Mouse (Mus musculus): ENCODE measurements around the gene Ccdc9. TPM values are rescaled to one million over a fixed set of nuclear protein-coding genes. Genes with fewer than 3 reads are reported as not detected.
"Not testable (repeated sequence)": the region's sequence is repeated elsewhere in the genome, so short reads cannot be mapped to it uniquely, and the experiment has no call there.

Gene Ccdc9
- polyA plus RNA-seq, 1 experiment from 2014 or later = 15.2 TPM

DNA sequence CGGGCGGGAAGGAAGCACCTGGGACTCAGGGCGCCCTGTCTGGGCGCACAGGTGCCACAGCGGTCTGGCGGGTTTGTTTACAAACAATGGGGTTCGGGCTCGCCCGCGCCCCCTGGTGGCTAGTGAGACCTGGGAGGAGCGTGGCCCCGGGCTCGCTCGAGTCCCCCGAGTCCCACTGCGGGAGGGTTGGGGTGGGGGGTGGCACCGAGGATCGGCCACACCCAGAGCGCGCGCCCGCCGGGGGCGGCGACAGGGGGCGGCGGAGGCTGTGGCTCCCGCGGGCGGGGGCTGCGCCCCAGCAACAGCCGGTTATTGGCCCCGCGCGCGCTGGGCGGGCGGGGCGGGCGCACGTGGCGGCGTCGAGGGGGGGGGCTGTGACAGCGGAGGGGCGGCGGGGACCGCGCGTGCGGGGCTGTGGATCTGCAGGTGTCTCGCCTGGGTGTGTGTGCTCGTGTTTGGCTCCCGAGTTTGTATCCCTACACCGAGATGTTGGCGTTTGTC lies 23.5 kb upstream of the Ccdc9 start:
- Histone ChIP-seq H3K9me3 (replicated peaks; ENCODE audit: control insufficient read depth, low read length) (no peaks in the 10 kb centered on the region), H3K27me3 (ENCODE audit: control insufficient read depth, insufficient read depth, low read length) (no peaks in the 10 kb centered on the region), H3K27ac (ENCODE audit: low read length) (peak overlapping the region; percentile 70), H3K4me1 (ENCODE audit: control insufficient read depth, insufficient read depth, low read length) (peaks cover 40% of the 10 kb centered on the region), H3K9ac (ENCODE audit: low read length) (peak overlapping the region; percentile 76), H3K36me3 (ENCODE audit: control insufficient read depth, insufficient read depth) (no peaks in the 10 kb centered on the region), H3K4me3 (ENCODE audit: low read length) (peak overlapping the region; percentile 85), H3K4me2 (ENCODE audit: low read depth, low read length) (peak overlapping the region; percentile 100)
- WGBS = 1% methylated on average over 30 of the region's 56 CpGs
- peak; percentile 12 for ATAC-seq (replicated peaks; ENCODE audit: extremely low read depth, insufficient read depth, low FRiP score)

DNA sequence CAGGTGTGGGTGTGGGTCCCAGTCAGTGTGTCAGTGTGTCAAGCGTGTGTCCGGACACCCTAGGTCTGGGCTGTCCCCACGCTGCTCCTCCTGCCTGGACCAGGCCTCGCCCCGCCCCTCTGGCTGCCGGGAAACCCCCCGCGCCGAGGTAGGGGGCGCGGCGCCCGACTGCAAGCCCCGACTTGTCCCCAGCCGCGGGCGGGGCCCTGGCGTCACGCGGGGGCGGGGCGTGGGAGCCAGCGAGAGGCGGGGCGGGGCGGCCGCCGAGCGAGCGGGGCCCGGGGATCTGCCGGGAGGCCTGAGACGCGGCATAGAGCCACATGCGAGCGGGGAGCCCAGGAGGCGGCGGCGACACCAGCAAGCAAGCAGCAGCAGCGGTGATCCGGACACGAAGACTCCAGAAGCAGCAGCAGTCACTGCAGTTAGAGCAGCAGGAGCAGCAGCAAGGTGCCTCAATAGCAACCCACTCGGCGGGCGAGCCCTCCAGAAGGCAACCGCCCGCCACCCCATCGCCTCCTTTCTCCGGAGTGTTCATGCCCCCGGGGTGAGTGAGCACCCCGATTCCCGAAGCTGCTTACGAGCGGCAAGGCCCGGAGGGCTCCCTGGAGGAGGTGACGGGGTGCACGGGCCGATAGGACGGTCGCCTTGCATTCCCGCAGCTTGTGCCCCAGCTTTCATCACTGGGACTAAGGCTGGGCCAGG lies 22.9 kb upstream of the Ccdc9 start:
- no peaks in the 10 kb centered on the region for H3K27me3 ChIP-seq (ENCODE audit: control insufficient read depth, insufficient read depth, low read length)
- no peaks in the 10 kb centered on the region for H3K9me3 ChIP-seq (replicated peaks; ENCODE audit: control insufficient read depth, low read length)
- peaks cover 39% of the 10 kb centered on the region for H3K4me1 ChIP-seq (ENCODE audit: control insufficient read depth, insufficient read depth, low read length)
- ATAC-seq (replicated peaks; ENCODE audit: extremely low read depth, insufficient read depth, low FRiP score) = peak; percentile 47
- peak overlapping the region; percentile 70 for H3K27ac ChIP-seq (ENCODE audit: low read length)
- H3K36me3 ChIP-seq (ENCODE audit: control insufficient read depth, insufficient read depth) = no peaks in the 10 kb centered on the region
- H3K4me3 ChIP-seq (ENCODE audit: low read length) = peak overlapping the region; percentile 85
- under 1% methylated on average over 61 of the region's 61 CpGs for WGBS
- peak overlapping the region; percentile 76 for H3K9ac ChIP-seq (ENCODE audit: low read length)
- H3K4me2 ChIP-seq (ENCODE audit: low read depth, low read length) = peak overlapping the region; percentile 100

GRCm38 (mm10) chr7:16308555-16309317 lies 22.1 kb upstream of the Ccdc9 start:
- Histone ChIP-seq H3K27me3 (ENCODE audit: control insufficient read depth, insufficient read depth, low read length) (no peaks in the 10 kb centered on the region), H3K36me3 (ENCODE audit: control insufficient read depth, insufficient read depth) (no peaks in the 10 kb centered on the region), H3K9me3 (replicated peaks; ENCODE audit: control insufficient read depth, low read length) (no peaks in the 10 kb centered on the region), H3K9ac (ENCODE audit: low read length) (peak overlapping the region; percentile 76), H3K27ac (ENCODE audit: low read length) (peak overlapping the region; percentile 56), H3K4me3 (ENCODE audit: low read length) (peak overlapping the region; percentile 85), H3K4me1 (ENCODE audit: control insufficient read depth, insufficient read depth, low read length) (peaks cover 36% of the 10 kb centered on the region), H3K4me2 (ENCODE audit: low read depth, low read length) (peak overlapping the region; percentile 100)
- WGBS = 37% methylated on average over 16 of the region's 16 CpGs
- no peak for ATAC-seq (replicated peaks; ENCODE audit: extremely low read depth, insufficient read depth, low FRiP score)

- H3K36me3 ChIP-seq (ENCODE audit: control insufficient read depth, insufficient read depth); H3K27me3 ChIP-seq (ENCODE audit: control insufficient read depth, insufficient read depth, low read length); ATAC-seq (replicated peaks; ENCODE audit: extremely low read depth, insufficient read depth, low FRiP score); H3K9me3 ChIP-seq (replicated peaks; ENCODE audit: control insufficient read depth, low read length): not testable (repeated sequence)
- Histone ChIP-seq H3K27ac (ENCODE audit: low read length) (peak within 1 kb of the TSS; percentile 56), H3K4me1 (ENCODE audit: control insufficient read depth, insufficient read depth, low read length) (peaks cover 32% of the 10 kb centered on the region), H3K4me3 (ENCODE audit: low read length) (peak within 1 kb of the TSS; percentile 85), H3K9ac (ENCODE audit: low read length) (peak within 1 kb of the TSS; percentile 76), H3K4me2 (ENCODE audit: low read depth, low read length) (peak within 1 kb of the TSS; percentile 100)
- WGBS = 28% methylated on average over 1 of the region's 1 CpGs
Measured at GRCm38 (mm10) chr7:16308093-16308492, 21.5 kb upstream of the Ccdc9 start, which contains the start of gene Bbc3. Gene Bbc3, plus strand, starts transcription at chr7:16308393.

GRCm38 (mm10) chr7:16307141-16307540 lies 20.5 kb upstream of the Ccdc9 start:
- H3K4me3 ChIP-seq (ENCODE audit: low read length); ATAC-seq (replicated peaks; ENCODE audit: extremely low read depth, insufficient read depth, low FRiP score); H3K4me2 ChIP-seq (ENCODE audit: low read depth, low read length); H3K9me3 ChIP-seq (replicated peaks; ENCODE audit: control insufficient read depth, low read length); H3K27me3 ChIP-seq (ENCODE audit: control insufficient read depth, insufficient read depth, low read length); H3K36me3 ChIP-seq (ENCODE audit: control insufficient read depth, insufficient read depth); H3K27ac ChIP-seq (ENCODE audit: low read length); H3K9ac ChIP-seq (ENCODE audit: low read length): not testable (repeated sequence)
- H3K4me1 ChIP-seq (ENCODE audit: control insufficient read depth, insufficient read depth, low read length) = peaks cover 28% of the 10 kb centered on the region
- 71% methylated on average over 6 of the region's 6 CpGs for WGBS

DNA sequence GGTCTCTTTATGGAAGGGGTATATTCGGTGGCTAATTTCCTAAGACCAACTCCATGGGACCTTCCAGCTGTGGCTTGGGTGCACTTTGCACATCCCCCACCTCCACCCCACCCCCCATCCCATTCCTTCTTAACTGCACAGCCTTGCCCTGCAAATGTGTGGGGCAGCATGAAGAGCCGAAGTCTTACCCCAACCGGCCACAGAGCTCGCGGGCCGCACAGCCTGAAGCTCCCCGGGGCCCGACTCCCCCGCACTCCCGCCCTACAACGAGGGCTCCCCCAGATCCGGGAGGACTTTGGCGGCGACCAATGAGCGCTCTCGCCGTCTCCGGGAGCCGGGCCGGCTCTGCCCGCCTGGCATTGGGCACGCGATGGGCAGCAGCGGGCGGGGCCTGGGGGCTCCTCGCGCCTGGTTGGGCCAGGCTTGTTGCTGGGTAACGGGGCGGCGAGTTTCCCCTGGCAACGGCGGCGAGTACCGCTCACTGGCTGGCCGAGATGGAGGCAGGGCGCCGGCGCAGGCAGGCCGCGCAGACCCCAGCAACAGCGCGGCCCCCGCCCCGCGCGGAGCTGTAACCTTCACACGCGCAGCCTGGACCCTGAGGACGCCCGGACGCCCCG lies 12.9 kb upstream of the Ccdc9 start:
- H3K36me3 ChIP-seq (ENCODE audit: control insufficient read depth, insufficient read depth) = no peaks in the 10 kb centered on the region
- 1% methylated on average over 52 of the region's 52 CpGs for WGBS
- H3K9ac ChIP-seq (ENCODE audit: low read length) = peak overlapping the region; percentile 67
- peaks cover 27% of the 10 kb centered on the region for H3K4me1 ChIP-seq (ENCODE audit: control insufficient read depth, insufficient read depth, low read length)
- peak overlapping the region; percentile 55 for H3K4me3 ChIP-seq (ENCODE audit: low read length)
- peak overlapping the region; percentile 86 for H3K4me2 ChIP-seq (ENCODE audit: low read depth, low read length)
- H3K9me3 ChIP-seq (replicated peaks; ENCODE audit: control insufficient read depth, low read length) = no peaks in the 10 kb centered on the region
- no peak overlapping the region for H3K27ac ChIP-seq (ENCODE audit: low read length)
- H3K27me3 ChIP-seq (ENCODE audit: control insufficient read depth, insufficient read depth, low read length) = no peaks in the 10 kb centered on the region
- peak; percentile 46 for ATAC-seq (replicated peaks; ENCODE audit: extremely low read depth, insufficient read depth, low FRiP score)

GRCm38 (mm10) chr7:16298927-16299326 lies 12.3 kb upstream of the Ccdc9 start:
- H3K27me3 ChIP-seq (ENCODE audit: control insufficient read depth, insufficient read depth, low read length) = no peaks in the 10 kb centered on the region
- no peak overlapping the region for H3K9ac ChIP-seq (ENCODE audit: low read length)
- H3K27ac ChIP-seq (ENCODE audit: low read length) = no peak overlapping the region
- no peaks in the 10 kb centered on the region for H3K9me3 ChIP-seq (replicated peaks; ENCODE audit: control insufficient read depth, low read length)
- peak overlapping the region; percentile 86; the same call in 1 of the 2 replicates for H3K4me2 ChIP-seq (ENCODE audit: low read depth, low read length)
- no peak for ATAC-seq (replicated peaks; ENCODE audit: extremely low read depth, insufficient read depth, low FRiP score)
- no peaks in the 10 kb centered on the region for H3K36me3 ChIP-seq (ENCODE audit: control insufficient read depth, insufficient read depth)
- H3K4me3 ChIP-seq (ENCODE audit: low read length) = no peak overlapping the region
- peaks cover 27% of the 10 kb centered on the region for H3K4me1 ChIP-seq (ENCODE audit: control insufficient read depth, insufficient read depth, low read length)
- WGBS = 70% methylated on average over 5 of the region's 5 CpGs

- no peak overlapping the region for H3K4me3 ChIP-seq (ENCODE audit: low read length)
- no peak for ATAC-seq (replicated peaks; ENCODE audit: extremely low read depth, insufficient read depth, low FRiP score)
- H3K9me3 ChIP-seq (replicated peaks; ENCODE audit: control insufficient read depth, low read length) = no peaks in the 10 kb centered on the region
- H3K27me3 ChIP-seq (ENCODE audit: control insufficient read depth, insufficient read depth, low read length) = no peaks in the 10 kb centered on the region
- 59% methylated on average over 2 of the region's 2 CpGs for WGBS
- peak overlapping the region; percentile 79; the same call in 1 of the 2 replicates for H3K27ac ChIP-seq (ENCODE audit: low read length)
- no peak overlapping the region for H3K4me2 ChIP-seq (ENCODE audit: low read depth, low read length)
- H3K9ac ChIP-seq (ENCODE audit: low read length) = no peak overlapping the region
- H3K36me3 ChIP-seq (ENCODE audit: control insufficient read depth, insufficient read depth) = no peaks in the 10 kb centered on the region
- H3K4me1 ChIP-seq (ENCODE audit: control insufficient read depth, insufficient read depth, low read length) = peaks cover 27% of the 10 kb centered on the region
Measured at GRCm38 (mm10) chr7:16297616-16298015, 11.0 kb upstream of the Ccdc9 start.
